Mouse (Mus musculus) cerebellum, adult 8-10 months (tissue): Measurements from ENCODE around the gene Mbd4.

Experiments used
- DNase-seq: peaks from one replicate; pipeline ENCODE4 v3.0.0; 2022

Mbd4 gene

GRCm38 (mm10) chr6:115808488-115809231, 44.5 kb downstream of the Mbd4 start, which contains the start of gene Rpl32:
Rpl32 (minus strand) TSS chr6:115808747.
- peak; percentile 85 for DNase-seq

DNA sequence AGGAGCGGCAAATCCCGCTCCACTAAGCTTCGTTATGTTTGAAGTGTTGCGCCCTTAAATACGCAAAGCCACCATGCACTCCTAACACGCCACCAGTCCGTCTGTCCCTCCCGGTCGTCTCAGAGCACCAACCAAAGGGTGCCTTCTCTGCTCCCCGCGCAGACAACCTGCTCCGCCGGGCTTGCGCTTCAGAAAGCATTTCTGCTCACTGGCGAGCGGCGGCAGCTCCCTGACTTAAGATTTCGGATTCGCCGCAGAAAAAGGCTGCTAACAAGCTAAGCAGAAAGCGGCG, 45.0 kb downstream of the Mbd4 start:
- DNase-seq = no peak

DNA sequence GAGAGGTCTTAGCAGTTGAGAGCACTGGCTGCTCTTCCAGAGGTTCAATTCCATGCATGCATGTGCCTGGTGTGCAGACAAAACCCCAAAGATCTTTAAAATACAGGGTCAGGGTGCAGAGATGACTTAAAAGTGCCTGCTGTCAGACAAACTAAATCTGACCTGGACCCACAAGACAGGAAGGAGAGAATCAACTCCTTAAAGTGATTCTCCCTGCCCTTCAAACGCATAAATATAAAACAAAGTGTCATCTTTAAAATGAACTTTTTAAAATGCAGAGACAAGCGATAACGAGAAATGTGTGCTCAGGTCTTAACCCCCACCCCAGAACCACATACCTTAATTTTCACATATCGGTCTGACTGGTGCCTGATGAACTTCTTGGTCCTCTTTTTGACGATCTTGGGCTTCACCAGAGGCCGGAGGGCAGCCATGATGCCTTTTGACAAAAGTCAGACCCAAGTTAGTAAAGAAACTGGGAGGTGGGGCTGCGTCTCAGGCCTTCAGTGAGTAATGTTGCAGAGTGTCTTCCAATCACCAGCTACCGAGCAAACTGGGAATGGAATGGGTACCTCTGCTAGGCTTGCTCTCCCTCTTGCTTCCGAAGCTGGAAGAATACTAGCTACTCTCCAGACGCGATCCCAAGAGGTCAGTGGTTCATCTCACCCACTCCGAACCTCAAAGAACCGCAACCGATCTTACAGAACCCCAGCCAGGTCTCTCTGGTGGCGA, 45.5 kb downstream of the Mbd4 start:
- no peak for DNase-seq

DNA sequence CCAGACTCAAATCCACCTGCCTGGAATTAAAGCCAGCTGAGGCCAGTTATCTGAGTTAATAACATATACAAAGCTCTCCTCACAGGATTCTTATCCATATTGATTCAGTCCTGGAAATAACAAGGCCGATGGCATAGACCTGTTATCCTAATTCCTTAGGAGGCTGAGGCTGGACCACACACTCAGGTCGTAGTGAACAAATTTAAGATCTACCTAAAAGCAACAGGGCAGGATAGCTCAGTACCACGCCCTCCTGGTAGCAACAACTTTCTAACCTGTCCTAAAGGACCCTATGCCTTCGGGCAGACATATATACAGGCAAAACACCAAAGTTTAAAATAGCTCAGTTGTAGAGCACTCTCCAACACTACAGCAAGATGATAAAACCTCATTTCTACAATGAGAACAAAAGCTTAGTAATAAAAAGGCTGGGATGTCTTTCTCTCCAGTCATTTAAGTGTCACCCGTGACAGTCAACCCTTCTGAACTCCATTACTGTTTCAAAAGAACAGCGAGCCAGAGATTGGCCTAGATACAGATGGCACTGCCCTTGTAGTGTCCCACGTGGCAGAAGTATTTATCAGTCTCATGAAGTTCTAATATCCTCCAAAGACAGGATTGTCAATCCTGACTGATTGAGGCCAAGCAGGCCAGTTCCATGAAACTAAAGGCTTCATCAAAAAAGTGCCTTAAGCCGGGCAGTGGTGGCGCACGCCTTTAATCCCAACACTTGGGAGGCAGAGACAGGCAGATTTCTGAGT, 48.6 kb downstream of the Mbd4 start:
- no peak for DNase-seq

DNA sequence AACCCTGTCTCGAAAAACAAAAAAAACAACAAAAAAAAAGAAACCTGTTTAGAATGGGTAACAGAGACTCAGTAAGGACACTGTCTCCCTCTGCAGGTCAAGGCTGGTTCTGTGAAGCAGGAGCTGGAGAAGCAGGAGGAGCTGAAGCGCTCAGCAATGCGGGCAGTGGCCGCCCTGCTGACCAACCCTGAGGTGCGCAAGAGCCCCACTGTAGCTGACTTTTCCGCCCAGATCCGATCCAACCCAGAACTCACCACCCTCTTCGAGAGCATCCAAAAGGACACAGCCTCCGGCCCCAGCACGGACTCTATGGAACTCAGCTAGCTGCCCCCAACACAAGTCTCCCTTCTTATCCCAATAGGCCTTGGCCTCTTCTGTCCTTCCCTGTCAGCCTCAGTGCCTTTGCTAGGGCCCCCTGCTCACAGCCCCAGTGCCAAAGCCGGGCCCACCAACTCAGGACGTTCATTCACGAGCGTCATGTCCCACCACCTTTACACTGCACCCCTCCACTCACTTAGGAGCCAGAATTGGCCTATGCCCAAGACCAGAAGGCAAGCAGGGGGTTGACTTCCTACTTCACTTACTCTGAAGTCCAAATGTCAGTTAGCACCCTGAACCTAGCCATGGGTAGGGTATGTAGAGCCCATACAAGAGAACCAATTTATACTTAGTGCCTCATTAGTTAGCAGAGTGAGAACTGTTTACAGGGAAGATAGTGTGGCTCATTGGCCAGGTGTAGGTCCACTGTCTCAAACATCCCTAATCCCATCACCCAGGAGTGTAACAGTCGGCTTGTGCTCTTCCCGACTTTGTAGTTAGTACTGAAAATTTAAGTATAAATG, 49.4 kb downstream of the Mbd4 start:
- DNase-seq = peak; percentile 67

GRCm38 (mm10) chr6:115801811-115802210, 51.4 kb downstream of the Mbd4 start:
- DNase-seq = no peak

DNA sequence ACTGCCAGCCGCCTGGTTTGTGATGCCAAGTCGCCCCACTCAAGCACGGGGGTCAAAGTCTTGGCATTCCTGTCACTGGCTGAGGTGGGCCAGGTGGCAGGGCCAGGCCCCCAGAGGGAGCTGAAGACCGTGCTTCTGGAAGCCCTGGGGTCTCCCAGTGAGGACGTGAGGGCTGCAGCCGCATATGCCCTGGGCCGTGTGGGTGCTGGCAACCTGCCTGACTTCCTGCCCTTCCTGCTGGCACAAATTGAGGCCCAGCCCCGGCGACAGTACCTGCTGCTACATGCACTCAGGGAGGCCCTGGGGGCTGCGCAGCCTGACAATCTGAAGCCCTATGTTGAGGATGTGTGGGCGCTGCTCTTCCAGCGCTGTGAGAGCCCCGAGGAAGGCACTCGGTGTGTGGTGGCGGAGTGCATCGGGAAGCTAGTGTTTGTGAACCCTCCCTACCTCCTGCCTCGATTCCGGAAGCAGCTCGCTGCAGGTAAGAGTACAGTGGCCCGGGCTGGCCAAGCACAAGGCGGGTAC, 60.4 kb downstream of the Mbd4 start:
- DNase-seq = no peak

GRCm38 (mm10) chr6:115791842-115792686, 61.1 kb downstream of the Mbd4 start:
- peak; percentile 74 for DNase-seq

GRCm38 (mm10) chr6:115791016-115791415, 62.2 kb downstream of the Mbd4 start:
- DNase-seq = no peak
